Comparison of ENCODE assay signal across 8 mouse cellular contexts in the genomic region with DNA sequence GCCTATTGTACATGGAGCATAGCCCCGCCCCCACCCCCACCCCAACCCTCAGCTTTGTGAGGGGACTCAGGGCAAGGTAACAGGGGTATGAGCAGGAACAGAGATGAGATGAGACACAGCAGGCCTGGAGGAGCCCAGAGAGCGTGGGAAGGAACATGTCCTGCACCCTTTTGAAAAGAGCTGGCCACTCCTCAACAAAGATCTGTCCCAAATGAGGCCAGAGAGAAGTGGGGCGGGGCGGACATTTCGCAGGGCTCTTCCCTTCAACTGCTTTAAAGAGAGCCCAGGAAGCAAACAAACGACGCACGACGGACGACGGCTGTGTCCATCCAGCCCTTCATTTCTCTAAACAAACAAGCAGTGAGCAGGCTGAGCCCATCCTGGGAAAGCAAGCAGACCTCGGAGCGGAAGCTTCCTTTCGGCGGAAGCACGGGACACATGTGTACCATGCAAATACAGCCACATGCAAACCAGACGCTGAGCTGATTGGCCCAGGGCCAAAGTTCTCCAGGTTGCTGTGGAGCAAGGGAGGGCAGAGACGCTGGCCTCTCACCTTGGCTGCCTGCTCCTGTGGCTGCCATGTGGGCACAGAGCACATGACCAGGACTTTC. TPM values are rescaled to one million over a fixed set of nuclear protein-coding genes. Genes with fewer than 3 reads are reported as not detected.
DNase-seq lines count a peak whose midpoint lies in the region; ATAC-seq lines count a peak whose summit lies in the region.

No protein-coding gene starts in this region.

- DNase-seq in spleen, postnatal 36 days (ENCODE audit: low spot score in 2 of 2), result peak; percentile 22 to 45
- DNase-seq in spleen, postnatal 14 days (ENCODE audit: low spot score in 2 of 2), result no peak
- peak; percentile 60 for DNase-seq in liver

- H3K9me3 ChIP-seq in forebrain, embryonic 15.5 days, result no peaks in the 10 kb centered on the region
- H3K9me3 ChIP-seq in hindbrain, embryonic 16.5 days (ENCODE audit: control insufficient read depth, low read length), result no peaks in the 10 kb centered on the region
- no peaks in the 10 kb centered on the region for H3K9me3 ChIP-seq in midbrain, embryonic 16.5 days (replicated peaks; ENCODE audit: control insufficient read depth, low read length, poor library complexity, severe bottlenecking)

- no peak for ATAC-seq in forebrain, embryonic 15.5 days (replicated peaks)
- ATAC-seq in hindbrain, embryonic 16.5 days, result peak; percentile 62
- ATAC-seq in midbrain, embryonic 16.5 days, result 0 out of 2 replicates have a peak, but pooled peaks have one; percentile 3
- ATAC-seq in inflammation-experienced regulatory T-cells, adult 6 months, result no peak
- no peak for ATAC-seq in CD4-positive, CD25-positive, alpha-beta regulatory T cell, adult 4 months

- WGBS in forebrain, embryonic 15.5 days, result 28% methylated on average over 18 of the region's 18 CpGs
- WGBS in hindbrain, embryonic 16.5 days, result 30% methylated on average over 18 of the region's 18 CpGs
- WGBS in midbrain, embryonic 16.5 days, result 31% methylated on average over 18 of the region's 18 CpGs

- no peak overlapping the region for H3K9ac ChIP-seq in forebrain, embryonic 15.5 days (replicated peaks)
- peak overlapping the region; percentile 21; the same call in 1 of the 2 replicates for H3K9ac ChIP-seq in hindbrain, embryonic 16.5 days (ENCODE audit: low read depth, low read length)
- H3K9ac ChIP-seq in midbrain, embryonic 16.5 days (ENCODE audit: low read depth, low read length), result no peak overlapping the region

- H3K4me3 ChIP-seq in forebrain, embryonic 15.5 days, result no peak overlapping the region
- no peak overlapping the region for H3K4me3 ChIP-seq in hindbrain, embryonic 16.5 days (ENCODE audit: low read length)
- no peak overlapping the region for H3K4me3 ChIP-seq in midbrain, embryonic 16.5 days (ENCODE audit: low read depth, low read length)

- H3K27me3 ChIP-seq in forebrain, embryonic 15.5 days, result no peaks in the 10 kb centered on the region
- no peaks in the 10 kb centered on the region for H3K27me3 ChIP-seq in hindbrain, embryonic 16.5 days (replicated peaks; ENCODE audit: control insufficient read depth, insufficient read depth, low read length)
- no peaks in the 10 kb centered on the region for H3K27me3 ChIP-seq in midbrain, embryonic 16.5 days (ENCODE audit: control insufficient read depth, insufficient read depth, low read depth, low read length)

- H3K4me2 ChIP-seq in forebrain, embryonic 15.5 days (replicated peaks), result peak overlapping the region; percentile 22
- peak overlapping the region; percentile 26; the same call in 1 of the 2 replicates for H3K4me2 ChIP-seq in hindbrain, embryonic 16.5 days (ENCODE audit: low read length)
- H3K4me2 ChIP-seq in midbrain, embryonic 16.5 days (ENCODE audit: low read length), result no peak overlapping the region

- H3K4me1 ChIP-seq in forebrain, embryonic 15.5 days, result peaks cover 15% of the 10 kb centered on the region
- peaks cover 6% of the 10 kb centered on the region for H3K4me1 ChIP-seq in hindbrain, embryonic 16.5 days (ENCODE audit: control insufficient read depth, insufficient read depth, low read depth, low read length)
- no peaks in the 10 kb centered on the region for H3K4me1 ChIP-seq in midbrain, embryonic 16.5 days (ENCODE audit: control insufficient read depth, insufficient read depth, low read length)

- 0 out of 2 replicates have a peak overlapping the region, but pooled peaks have one; percentile 5 for H3K27ac ChIP-seq in forebrain, embryonic 15.5 days (replicated peaks)
- H3K27ac ChIP-seq in hindbrain, embryonic 16.5 days (ENCODE audit: low read depth, low read length), result 0 out of 2 replicates have a peak overlapping the region, but pooled peaks have one; percentile 13
- no peak overlapping the region for H3K27ac ChIP-seq in midbrain, embryonic 16.5 days (ENCODE audit: low read length)

- H3K36me3 ChIP-seq in forebrain, embryonic 15.5 days, result no peaks in the 10 kb centered on the region
- H3K36me3 ChIP-seq in hindbrain, embryonic 16.5 days (ENCODE audit: control insufficient read depth, insufficient read depth, low read length), result no peaks in the 10 kb centered on the region
- H3K36me3 ChIP-seq in midbrain, embryonic 16.5 days (ENCODE audit: control insufficient read depth, insufficient read depth, low read length), result no peaks in the 10 kb centered on the region

RNA-seq across cellular contexts. Expression of a gene that starts 8.7 kb away (rescaled TPM):
- polyA plus RNA-seq in forebrain, embryonic 15.5 days (2015; fragmentation: Nextera tagmentation; extraction: Ambion mirVana), result 15.4 and 16.5 TPM in 2 replicates
- 27.2 and 30.8 TPM in 2 replicates for polyA plus RNA-seq in hindbrain, embryonic 16.5 days (2015; fragmentation: Nextera tagmentation; extraction: Ambion mirVana)
- polyA plus RNA-seq in midbrain, embryonic 16.5 days (2015; fragmentation: Nextera tagmentation; extraction: Ambion mirVana), result 30.7 and 31.5 TPM in 2 replicates
- polyA plus RNA-seq in inflammation-experienced regulatory T-cells, adult 6 months (2017; shearing (Covaris generic)), result under 1 TPM; 0.36 to 0.59 (median 0.50) TPM
- under 1 TPM in 1 of 2 experiments, not detected in 1; 0.25 TPM for polyA plus RNA-seq in CD4-positive, CD25-positive, alpha-beta regulatory T cell, adult 4 months (2017; shearing (Covaris generic))

RNA-seq across cellular contexts. Expression of a gene that starts 45.7 kb away (rescaled TPM):
- not detected in 2 replicates for polyA plus RNA-seq in forebrain, embryonic 15.5 days (2015; fragmentation: Nextera tagmentation; extraction: Ambion mirVana)
- not detected in 2 replicates for polyA plus RNA-seq in hindbrain, embryonic 16.5 days (2015; fragmentation: Nextera tagmentation; extraction: Ambion mirVana)
- polyA plus RNA-seq in midbrain, embryonic 16.5 days (2015; fragmentation: Nextera tagmentation; extraction: Ambion mirVana), result not detected in 2 replicates
- polyA plus RNA-seq in inflammation-experienced regulatory T-cells, adult 6 months (2017; shearing (Covaris generic)), result not detected
- not detected for polyA plus RNA-seq in CD4-positive, CD25-positive, alpha-beta regulatory T cell, adult 4 months (2017; shearing (Covaris generic))

RNA-seq across cellular contexts. Expression of a gene that starts 57.1 kb away (rescaled TPM):
- 0.73 and 0.80 TPM in 2 replicates for polyA plus RNA-seq in forebrain, embryonic 15.5 days (2015; fragmentation: Nextera tagmentation; extraction: Ambion mirVana)
- 0.86 and 1.8 TPM in 2 replicates for polyA plus RNA-seq in hindbrain, embryonic 16.5 days (2015; fragmentation: Nextera tagmentation; extraction: Ambion mirVana)
- 0.60 and 2.3 TPM in 2 replicates for polyA plus RNA-seq in midbrain, embryonic 16.5 days (2015; fragmentation: Nextera tagmentation; extraction: Ambion mirVana)
- 1 to 10 TPM in 1 of 3 experiments, not detected in 2; 1.3 TPM for polyA plus RNA-seq in inflammation-experienced regulatory T-cells, adult 6 months (2017; shearing (Covaris generic))
- polyA plus RNA-seq in CD4-positive, CD25-positive, alpha-beta regulatory T cell, adult 4 months (2017; shearing (Covaris generic)), result not detected

Comparison
In these comparisons a context has a peak if more than half of its experiments do, and no peak if none do; other contexts are left out.
1. DNase-seq: peak in spleen, postnatal 36 days (2 of 2) and liver (single experiment); none in spleen, postnatal 14 days (0 of 2).
2. ATAC-seq: peak in hindbrain, embryonic 16.5 days (single experiment) and midbrain, embryonic 16.5 days (single experiment); none in forebrain, embryonic 15.5 days (single experiment), inflammation-experienced regulatory T-cells, adult 6 months (single experiment) and CD4-positive, CD25-positive, alpha-beta regulatory T cell, adult 4 months (single experiment).
3. RNA of a gene that starts 8.7 kb away (polyA plus RNA-seq): 30.7 to 31.5 TPM in midbrain, embryonic 16.5 days, 27.2 to 30.8 TPM in hindbrain, embryonic 16.5 days and 15.4 to 16.5 TPM in forebrain, embryonic 15.5 days; 0.36 to 0.59 TPM in inflammation-experienced regulatory T-cells, adult 6 months and 0.25 TPM in CD4-positive, CD25-positive, alpha-beta regulatory T cell, adult 4 months; every median in the first group is over 10 times any median in the second.